Mouse (Mus musculus) kidney, postnatal 0 days (tissue): ENCODE data around the gene Stat5b. TPM values are rescaled to one million over a fixed set of nuclear protein-coding genes. Genes with fewer than 3 reads are reported as not detected.

Source experiments
- ATAC-seq: fragments of 200-750 bp; cut with Nextera tagmentation; replicated peaks from 2 replicates; pipeline ENCODE4 v1.8.0; 2017; ENCODE audit warnings: low read depth, moderate number of reproducible peaks, moderate TSS enrichment, moderate library complexity; ENCODE audit not compliant: low FRiP score
- DNase-seq: peaks from one replicate; pipeline ENCODE4 v3.0.0-alpha.2; 2016; ENCODE audit warnings: low spot score
- H3K27ac ChIP-seq: fragments of 300-500 bp; sonication (generic); 2 replicates; pipeline ENCODE4 v1.5.1; 2014; ENCODE audit warnings: mild to moderate bottlenecking
- H3K27me3 ChIP-seq: fragments of 300-500 bp; sonication (generic); 2 replicates; pipeline ENCODE4 v1.6.1; 2014; ENCODE audit warnings: low read length, mixed read lengths; ENCODE audit not compliant: insufficient read depth
- H3K36me3 ChIP-seq: fragments of 300-500 bp; sonication (generic); 2 replicates; pipeline ENCODE4 v1.6.1; 2014; ENCODE audit warnings: low read length, mixed read lengths; ENCODE audit not compliant: insufficient read depth
- H3K4me1 ChIP-seq: fragments of 300-500 bp; sonication (generic); replicated peaks from 2 replicates; pipeline ENCODE4 v1.6.1; 2014; ENCODE audit warnings: antibody characterized with exemption, low read length, mixed read lengths; ENCODE audit not compliant: insufficient read depth
- H3K4me2 ChIP-seq: fragments of 300-500 bp; sonication (generic); 2 replicates; pipeline ENCODE4 v1.6.1; 2014; ENCODE audit warnings: mild to moderate bottlenecking, low read length, moderate library complexity, mixed read lengths
- H3K4me3 ChIP-seq: fragments of 300-500 bp; sonication (generic); replicated peaks from 2 replicates; pipeline ENCODE4 v1.5.1; 2014; ENCODE audit warnings: low read depth, low read length
- H3K9ac ChIP-seq: fragments of 300-500 bp; sonication (generic); 2 replicates; pipeline ENCODE4 v1.6.1; 2014; ENCODE audit warnings: low read depth, low read length
- H3K9me3 ChIP-seq: fragments of 300-500 bp; sonication (generic); replicated peaks from 2 replicates; pipeline ENCODE4 v1.6.1; 2016; ENCODE audit warnings: low read length, inconsistent platforms, mixed read lengths
- CTCF ChIP-seq: IDR thresholded peaks from 2 replicates; pipeline ENCODE4 v1.5.1; 2016; ENCODE audit warnings: antibody characterized with exemption, low read depth, mild to moderate bottlenecking, moderate library complexity
- WGBS: fragments of 180-500 bp; shearing (Covaris S2); extraction: QIAGEN DNeasy Blood & Tissue Kit; methylation state at CpG from one replicate; pipeline ENCODE4 v1.1.7; 2014; 5-methylcytosine and 5-hydroxymethylcytosine counted together
- polyA plus RNA-seq: library from polyadenylated mRNA; unstranded; fragments of >200 nt; fragmentation: Nextera tagmentation; extraction: Ambion mirVana; gene quantifications from 2 replicates; pipeline ENCODE4 v1.2.1, GENCODE M21; 2015

The Stat5b gene
- polyA plus RNA-seq, 1 experiment from 2014 or later = 14.4 TPM

GRCm38 (mm10) chr11:100735134-100735865 lies 115.2 kb downstream of the Stat5b start:
- Histone ChIP-seq H3K27ac (no peak overlapping the region), H3K9me3 (no peaks in the 10 kb centered on the region), H3K36me3 (no peaks in the 10 kb centered on the region), H3K27me3 (no peaks in the 10 kb centered on the region), H3K4me2 (peak overlapping the region; percentile 73), H3K9ac (peak overlapping the region; percentile 96; the same call in 1 of the 2 replicates), H3K4me1 (peaks cover 18% of the 10 kb centered on the region), H3K4me3 (no peak overlapping the region)
- WGBS = 88% methylated on average over 9 of the region's 9 CpGs
- DNase-seq (no peak), ATAC-seq (no peak)
- no peak for TF ChIP-seq CTCF

Other genes with a start within 250 kb of the Stat5b start
- 52.6 and 54.0 TPM in 2 replicates for gene Nkiras2, start 231.5 kb downstream of the Stat5b start, polyA plus RNA-seq
- gene Dnajc7, start 230.6 kb downstream of the Stat5b start, polyA plus RNA-seq = 142 and 151 TPM in 2 replicates
- gene Zfp385c, start 158.3 kb downstream of the Stat5b start, polyA plus RNA-seq = 1.6 and 2.5 TPM in 2 replicates
- 3.3 and 3.7 TPM in 2 replicates for gene Dhx58, start 146.5 kb downstream of the Stat5b start, polyA plus RNA-seq
- gene Kat2a, start 138.3 kb downstream of the Stat5b start, polyA plus RNA-seq = 39.0 and 40.2 TPM in 2 replicates
- gene Hspb9, start 136.9 kb downstream of the Stat5b start, polyA plus RNA-seq = 0.37 TPM in 1 of 2 replicates, not detected in the other
- 34.7 and 39.0 TPM in 2 replicates for gene Rab5c, start 112.5 kb downstream of the Stat5b start, polyA plus RNA-seq
- not detected in 2 replicates for gene Kcnh4, start 90.8 kb downstream of the Stat5b start, polyA plus RNA-seq
- gene Hcrt, start 87.8 kb downstream of the Stat5b start, polyA plus RNA-seq = not detected in 2 replicates
- gene Ghdc, start 79.8 kb downstream of the Stat5b start, polyA plus RNA-seq = 4.8 and 5.9 TPM in 2 replicates
- gene Stat5a, start 8.6 kb upstream of the Stat5b start, polyA plus RNA-seq = 4.0 and 4.4 TPM in 2 replicates
- gene Stat3, start 88.8 kb upstream of the Stat5b start, polyA plus RNA-seq = 48.0 and 51.8 TPM in 2 replicates
- gene Cavin1, start 120.2 kb upstream of the Stat5b start, polyA plus RNA-seq = 143 and 156 TPM in 2 replicates
- gene Atp6v0a1, start 158.7 kb upstream of the Stat5b start, polyA plus RNA-seq = 33.8 and 35.1 TPM in 2 replicates
- gene Naglu, start 219.3 kb upstream of the Stat5b start, polyA plus RNA-seq = 26.5 and 28.0 TPM in 2 replicates
- 0.13 and 0.42 TPM in 2 replicates for gene Hsd17b1, start 227.7 kb upstream of the Stat5b start, polyA plus RNA-seq
- 55.3 and 55.9 TPM in 2 replicates for gene Coasy, start 231.8 kb upstream of the Stat5b start, polyA plus RNA-seq
- 45.7 and 46.0 TPM in 2 replicates for gene Mlx, start 236.6 kb upstream of the Stat5b start, polyA plus RNA-seq
- gene Psmc3ip, start 244.7 kb upstream of the Stat5b start, polyA plus RNA-seq = 23.2 and 26.4 TPM in 2 replicates